Mouse (Mus musculus): ENCODE results near the gene Mrgprh.

- TF ChIP-seq POLR2A (IDR thresholded peaks at IDR 0.05; ENCODE audit: insufficient read length, low read depth) (no peak), MYOG (IDR thresholded peaks at IDR 0.05; ENCODE audit: control insufficient read depth in 1 of 3, insufficient read depth in 1 of 3, insufficient read length in 2 of 3, low read depth in 2 of 3) (no peak), TCF12 (IDR thresholded peaks at IDR 0.05; ENCODE audit: insufficient read depth, poor library complexity, severe bottlenecking) (no peak), REST (IDR thresholded peaks at IDR 0.05; ENCODE audit: insufficient read depth, insufficient read length) (no peak), MYOD1 (IDR thresholded peaks at IDR 0.05; ENCODE audit: control insufficient read depth in 1 of 3, insufficient read length in 2 of 3, low read depth in 2 of 3) (no peak), USF1 (IDR thresholded peaks at IDR 0.05; ENCODE audit: low read depth) (no peak), MAX (IDR thresholded peaks at IDR 0.05; ENCODE audit: low read depth) (no peak), CEBPB (IDR thresholded peaks at IDR 0.05; ENCODE audit: insufficient read depth, poor library complexity, severe bottlenecking) (no peak), E2F4 (IDR thresholded peaks at IDR 0.05; ENCODE audit: insufficient read depth) (no peak), TCF3 (IDR thresholded peaks at IDR 0.05; ENCODE audit: insufficient read length, low read depth) (no peak), SRF (IDR thresholded peaks at IDR 0.05; ENCODE audit: control insufficient read depth, insufficient read length, low read depth) (no peak), POLR2AphosphoS2 (IDR thresholded peaks at IDR 0.05; ENCODE audit: insufficient read length, low read depth) (no peak)
These were observed 32.0 kb upstream of the Mrgprh start for GRCm38 (mm10) chr17:12843826-12844225.

Measured in myocyte (in vitro differentiated cells).